Mouse (Mus musculus) thymus, adult 2 months (tissue): ENCODE results near the gene Selp.

Source experiments
- CTCF ChIP-seq: fragments of 200-500 bp; IDR thresholded peaks from 2 replicates; pipeline ENCODE4 v1.5.1; 2012; ENCODE audit warnings: mild to moderate bottlenecking, control low read depth, low read length, moderate library complexity, borderline replicate concordance; ENCODE audit not compliant: control insufficient read depth, poor library complexity, insufficient read depth; ENCODE audit errors: extremely low read depth
- POLR2A ChIP-seq: fragments of 200-500 bp; IDR thresholded peaks from 2 replicates; pipeline ENCODE4 v1.6.1; 2012; ENCODE audit warnings: mild to moderate bottlenecking, low read length, control low read depth, moderate library complexity; ENCODE audit not compliant: control insufficient read depth, poor library complexity, insufficient read depth; ENCODE audit errors: extremely low read depth

- TF ChIP-seq CTCF (no peak), POLR2A (no peak)
Observed at GRCm38 (mm10) chr1:164078323-164078741, 36.7 kb upstream of the Selp start.
